Mouse (Mus musculus): ENCODE measurements around the gene Syt5. TPM values are rescaled to one million over a fixed set of nuclear protein-coding genes. Genes with fewer than 3 reads are reported as not detected.
"Not testable (repeated sequence)": the region's sequence is repeated elsewhere in the genome, so short reads cannot be mapped to it uniquely, and the experiment has no call there.

The Syt5 gene
- polyA plus RNA-seq (2015; fragmentation: Nextera tagmentation; extraction: Ambion mirVana) = 1.3 and 2.0 TPM in 2 replicates

GRCm38 (mm10) chr7:4547221-4547641 is at the start of gene Syt5:
Syt5 (minus strand) TSS chr7:4547541.
- 10% methylated on average over 33 of the region's 33 CpGs for WGBS
- no peak within 1 kb of the TSS for H3K9ac ChIP-seq
- H3K27ac ChIP-seq = no peak within 1 kb of the TSS
- peaks cover 26% of the 10 kb centered on the region for H3K27me3 ChIP-seq
- no peaks in the 10 kb centered on the region for H3K36me3 ChIP-seq
- ATAC-seq (replicated peaks; ENCODE audit: insufficient number of reproducible peaks, insufficient read depth, low FRiP score, low read depth) = no peak
- peaks cover 12% of the 10 kb centered on the region for H3K4me1 ChIP-seq (replicated peaks)
- H3K9me3 ChIP-seq (replicated peaks) = no peaks in the 10 kb centered on the region
- peak within 1 kb of the TSS; percentile 30 for H3K4me3 ChIP-seq
- peak within 1 kb of the TSS; percentile 64 for H3K4me2 ChIP-seq

DNA sequence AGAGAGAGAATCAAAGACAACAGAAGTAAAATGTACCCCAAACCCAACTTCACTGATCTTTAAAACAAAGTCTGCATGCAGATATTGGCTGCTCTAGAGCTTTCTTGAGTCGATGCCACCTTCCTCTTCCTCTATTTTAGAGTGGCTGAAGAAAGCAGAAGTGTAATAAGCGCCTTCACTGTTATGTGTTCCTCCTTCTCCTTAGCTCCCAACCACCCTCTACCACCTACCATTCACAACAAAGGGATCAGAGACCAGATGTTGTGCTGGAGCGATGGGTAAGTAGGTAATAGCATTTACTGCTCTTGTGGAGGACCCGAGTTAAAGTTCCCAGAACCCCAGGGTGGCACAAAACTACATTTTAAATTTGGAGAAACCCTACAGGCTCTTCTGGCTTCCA is 49.7 kb upstream of the Syt5 start:
- H3K4me1 ChIP-seq (replicated peaks); H3K36me3 ChIP-seq; H3K4me2 ChIP-seq; H3K4me3 ChIP-seq; H3K27ac ChIP-seq; H3K9ac ChIP-seq; ATAC-seq (replicated peaks; ENCODE audit: insufficient number of reproducible peaks, insufficient read depth, low FRiP score, low read depth); H3K9me3 ChIP-seq (replicated peaks); H3K27me3 ChIP-seq: not testable (repeated sequence)
- 72% methylated on average over 4 of the region's 4 CpGs for WGBS

DNA sequence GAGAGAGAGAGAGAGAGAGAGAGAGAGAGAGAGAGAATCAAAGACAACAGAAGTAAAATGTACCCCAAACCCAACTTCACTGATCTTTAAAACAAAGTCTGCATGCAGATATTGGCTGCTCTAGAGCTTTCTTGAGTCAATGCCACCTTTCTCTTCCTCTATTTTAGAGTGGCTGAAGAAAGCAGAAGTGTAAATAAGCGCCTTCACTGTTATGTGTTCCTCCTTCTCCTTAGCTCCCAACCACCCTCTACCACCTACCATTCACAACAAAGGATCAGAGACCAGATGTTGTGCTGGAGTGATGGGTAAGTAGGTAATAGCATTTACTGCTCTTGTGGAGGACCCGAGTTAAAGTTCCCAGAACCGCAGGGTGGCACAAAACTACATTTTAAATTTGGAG is 34.1 kb upstream of the Syt5 start:
- H3K4me3 ChIP-seq; H3K4me1 ChIP-seq (replicated peaks); H3K27ac ChIP-seq; H3K36me3 ChIP-seq; H3K9me3 ChIP-seq (replicated peaks); H3K4me2 ChIP-seq; H3K27me3 ChIP-seq; H3K9ac ChIP-seq; ATAC-seq (replicated peaks; ENCODE audit: insufficient number of reproducible peaks, insufficient read depth, low FRiP score, low read depth): not testable (repeated sequence)
- WGBS = 72% methylated on average over 3 of the region's 3 CpGs

DNA sequence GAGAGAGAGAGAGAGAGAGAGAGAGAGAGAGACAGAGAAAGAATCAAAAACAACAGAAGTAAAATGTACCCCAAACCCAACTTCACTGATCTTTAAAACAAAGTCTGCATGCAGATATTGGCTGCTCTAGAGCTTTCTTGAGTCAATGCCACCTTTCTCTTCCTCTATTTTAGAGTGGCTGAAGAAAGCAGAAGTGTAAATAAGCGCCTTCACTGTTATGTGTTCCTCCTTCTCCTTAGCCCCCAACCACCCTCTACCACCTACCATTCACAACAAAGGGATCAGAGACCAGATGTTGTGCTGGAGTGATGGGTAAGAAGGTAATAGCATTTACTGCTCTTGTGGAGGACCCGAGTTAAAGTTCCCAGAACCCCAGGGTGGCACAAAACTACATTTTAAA is 25.0 kb upstream of the Syt5 start:
- WGBS = 55% methylated on average over 2 of the region's 2 CpGs
- H3K9ac ChIP-seq; H3K4me2 ChIP-seq; ATAC-seq (replicated peaks; ENCODE audit: insufficient number of reproducible peaks, insufficient read depth, low FRiP score, low read depth); H3K27ac ChIP-seq; H3K4me3 ChIP-seq; H3K27me3 ChIP-seq; H3K36me3 ChIP-seq; H3K9me3 ChIP-seq (replicated peaks); H3K4me1 ChIP-seq (replicated peaks): not testable (repeated sequence)

DNA sequence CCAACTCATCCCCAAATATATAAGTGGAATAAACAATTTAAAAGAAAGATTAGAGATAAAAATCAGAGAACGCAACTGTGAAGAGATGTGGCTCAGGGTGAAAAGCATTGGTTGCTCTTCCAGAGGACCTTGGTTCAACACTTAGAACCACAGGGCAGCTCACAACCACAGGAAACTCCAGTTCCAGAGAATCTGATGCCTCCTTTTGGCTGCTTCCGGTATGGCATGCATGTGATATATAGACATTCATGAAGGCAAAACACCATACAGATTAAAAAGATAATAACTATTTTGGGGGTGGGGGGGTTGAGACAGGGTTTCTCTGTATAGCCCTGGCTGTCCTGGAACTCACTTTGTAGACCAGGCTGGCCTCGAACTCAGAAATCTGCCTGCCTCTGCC is 15.3 kb upstream of the Syt5 start:
- H3K4me3 ChIP-seq = no peak overlapping the region
- no peak for ATAC-seq (replicated peaks; ENCODE audit: insufficient number of reproducible peaks, insufficient read depth, low FRiP score, low read depth)
- no peaks in the 10 kb centered on the region for H3K27me3 ChIP-seq
- H3K9ac ChIP-seq = no peak overlapping the region
- 84% methylated on average over 3 of the region's 3 CpGs for WGBS
- no peak overlapping the region for H3K27ac ChIP-seq
- no peak overlapping the region for H3K4me2 ChIP-seq
- no peaks in the 10 kb centered on the region for H3K4me1 ChIP-seq (replicated peaks)
- no peaks in the 10 kb centered on the region for H3K9me3 ChIP-seq (replicated peaks)
- no peaks in the 10 kb centered on the region for H3K36me3 ChIP-seq

GRCm38 (mm10) chr7:4557167-4557560 is 9.8 kb upstream of the Syt5 start:
- H3K27ac ChIP-seq = no peak overlapping the region
- H3K27me3 ChIP-seq = peaks cover 12% of the 10 kb centered on the region
- H3K36me3 ChIP-seq = no peaks in the 10 kb centered on the region
- no peak overlapping the region for H3K4me2 ChIP-seq
- 64% methylated on average over 6 of the region's 6 CpGs for WGBS
- no peaks in the 10 kb centered on the region for H3K9me3 ChIP-seq (replicated peaks)
- H3K4me3 ChIP-seq = no peak overlapping the region
- H3K9ac ChIP-seq = no peak overlapping the region
- no peak for ATAC-seq (replicated peaks; ENCODE audit: insufficient number of reproducible peaks, insufficient read depth, low FRiP score, low read depth)
- H3K4me1 ChIP-seq (replicated peaks) = no peaks in the 10 kb centered on the region

DNA sequence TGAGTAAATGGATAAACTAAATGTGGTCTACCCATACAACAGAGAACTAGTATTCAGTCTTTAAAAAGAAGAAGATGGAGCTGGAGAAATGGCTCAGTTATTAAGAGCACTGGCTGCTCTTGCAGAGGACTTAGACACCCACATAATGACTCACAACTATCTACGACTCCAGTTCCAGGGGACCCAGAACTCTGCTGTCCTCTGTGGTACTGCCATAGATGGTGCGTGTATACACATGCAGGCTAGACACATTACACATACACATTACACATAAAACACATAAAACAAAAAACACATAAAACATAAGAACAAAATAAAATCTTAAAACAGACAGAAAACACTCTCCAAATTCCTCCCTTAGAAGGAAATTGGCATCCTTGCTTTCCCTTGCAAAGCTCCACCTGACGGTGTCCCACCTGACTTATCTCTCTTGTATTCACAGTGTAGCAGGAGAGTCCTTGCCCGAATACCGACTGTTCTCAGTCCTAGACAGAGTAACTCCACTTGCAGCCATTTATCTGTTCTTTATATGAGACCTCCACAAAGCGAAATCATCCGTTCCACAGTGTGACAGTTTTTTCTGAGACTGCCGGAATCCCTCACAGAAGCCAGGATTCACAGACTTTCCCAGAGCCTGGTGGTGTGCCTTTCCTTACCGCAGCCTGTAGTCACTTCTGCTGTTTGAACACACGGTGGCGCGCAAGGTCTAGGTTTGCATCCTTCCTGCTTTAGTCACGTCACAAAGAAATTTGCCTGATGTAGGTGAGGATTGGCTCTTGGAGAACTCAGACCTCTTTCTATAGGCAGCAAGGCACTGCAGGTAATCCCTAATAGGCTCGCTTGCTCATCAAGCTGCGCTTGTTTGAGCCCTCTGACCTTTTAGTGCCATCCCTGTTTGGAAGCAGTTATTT is 9.2 kb upstream of the Syt5 start:
- peak; percentile 60 for ATAC-seq (replicated peaks; ENCODE audit: insufficient number of reproducible peaks, insufficient read depth, low FRiP score, low read depth)
- no peak overlapping the region for H3K4me3 ChIP-seq
- no peak overlapping the region for H3K27ac ChIP-seq
- H3K4me1 ChIP-seq (replicated peaks) = no peaks in the 10 kb centered on the region
- no peak overlapping the region for H3K9ac ChIP-seq
- no peak overlapping the region for H3K4me2 ChIP-seq
- no peaks in the 10 kb centered on the region for H3K36me3 ChIP-seq
- no peaks in the 10 kb centered on the region for H3K9me3 ChIP-seq (replicated peaks)
- 20% methylated on average over 15 of the region's 15 CpGs for WGBS
- H3K27me3 ChIP-seq = peaks cover 12% of the 10 kb centered on the region

- Histone ChIP-seq H3K27me3 (peaks cover 26% of the 10 kb centered on the region), H3K27ac (no peak overlapping the region), H3K4me3 (peak overlapping the region; percentile 30), H3K36me3 (no peaks in the 10 kb centered on the region), H3K9me3 (replicated peaks) (no peaks in the 10 kb centered on the region), H3K9ac (no peak overlapping the region), H3K4me1 (replicated peaks) (peaks cover 12% of the 10 kb centered on the region), H3K4me2 (peak overlapping the region; percentile 64)
- 3% methylated on average over 26 of the region's 26 CpGs for WGBS
- ATAC-seq (replicated peaks; ENCODE audit: insufficient number of reproducible peaks, insufficient read depth, low FRiP score, low read depth) = peak; percentile 71
Measured at GRCm38 (mm10) chr7:4546591-4547131, 680 bp downstream of the Syt5 start.

DNA sequence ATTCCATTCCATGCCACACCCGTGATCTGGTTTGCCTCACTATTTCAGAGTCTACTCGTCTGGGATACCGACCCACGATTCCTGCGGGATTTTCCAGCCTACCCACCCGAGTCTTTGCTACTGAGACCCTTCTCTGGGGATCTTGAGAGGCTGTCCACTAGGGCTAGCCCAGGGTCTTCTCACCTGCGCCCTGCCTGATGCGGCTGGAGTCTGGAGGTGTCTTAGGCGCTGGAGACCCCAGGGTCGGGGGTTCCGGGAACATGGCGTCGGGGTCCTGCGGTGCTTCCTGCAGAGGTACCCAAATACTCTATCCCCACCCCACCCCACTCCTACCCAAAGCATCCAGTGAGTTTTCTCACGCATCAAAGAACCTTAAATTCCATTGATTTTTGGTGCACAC is 1.3 kb downstream of the Syt5 start:
- WGBS = 69% methylated on average over 15 of the region's 15 CpGs
- no peaks in the 10 kb centered on the region for H3K9me3 ChIP-seq (replicated peaks)
- H3K4me1 ChIP-seq (replicated peaks) = peaks cover 12% of the 10 kb centered on the region
- ATAC-seq (replicated peaks; ENCODE audit: insufficient number of reproducible peaks, insufficient read depth, low FRiP score, low read depth) = no peak
- H3K9ac ChIP-seq = no peak overlapping the region
- peak overlapping the region; percentile 30 for H3K4me3 ChIP-seq
- no peaks in the 10 kb centered on the region for H3K36me3 ChIP-seq
- peaks cover 26% of the 10 kb centered on the region for H3K27me3 ChIP-seq
- peak overlapping the region; percentile 64 for H3K4me2 ChIP-seq
- H3K27ac ChIP-seq = no peak overlapping the region

DNA sequence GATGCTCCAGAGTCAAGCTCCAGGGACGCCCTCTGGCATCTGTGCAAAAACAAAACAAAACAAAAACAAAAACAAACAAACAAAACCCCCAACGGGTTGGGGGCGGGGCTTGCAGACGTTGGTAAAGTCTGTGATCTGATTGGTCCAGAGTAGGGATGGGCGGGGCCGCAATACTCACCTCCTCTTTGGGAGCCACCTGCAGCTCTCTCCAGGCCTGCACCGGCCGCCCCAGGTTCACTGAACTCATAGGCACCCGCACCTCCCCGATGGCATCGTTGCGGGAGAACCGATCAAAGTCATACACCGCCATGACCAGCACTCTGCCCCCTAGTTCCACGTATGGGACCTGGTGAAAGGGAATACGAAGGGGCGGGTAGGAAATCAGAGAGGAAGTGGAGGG is 5.3 kb downstream of the Syt5 start:
- H3K9ac ChIP-seq = no peak overlapping the region
- H3K36me3 ChIP-seq = no peaks in the 10 kb centered on the region
- H3K4me1 ChIP-seq (replicated peaks) = peaks cover 7% of the 10 kb centered on the region
- peaks cover 20% of the 10 kb centered on the region for H3K27me3 ChIP-seq
- no peak overlapping the region for H3K4me2 ChIP-seq
- ATAC-seq (replicated peaks; ENCODE audit: insufficient number of reproducible peaks, insufficient read depth, low FRiP score, low read depth) = no peak
- H3K27ac ChIP-seq = no peak overlapping the region
- no peaks in the 10 kb centered on the region for H3K9me3 ChIP-seq (replicated peaks)
- H3K4me3 ChIP-seq = no peak overlapping the region
- WGBS = 31% methylated on average over 17 of the region's 17 CpGs

DNA sequence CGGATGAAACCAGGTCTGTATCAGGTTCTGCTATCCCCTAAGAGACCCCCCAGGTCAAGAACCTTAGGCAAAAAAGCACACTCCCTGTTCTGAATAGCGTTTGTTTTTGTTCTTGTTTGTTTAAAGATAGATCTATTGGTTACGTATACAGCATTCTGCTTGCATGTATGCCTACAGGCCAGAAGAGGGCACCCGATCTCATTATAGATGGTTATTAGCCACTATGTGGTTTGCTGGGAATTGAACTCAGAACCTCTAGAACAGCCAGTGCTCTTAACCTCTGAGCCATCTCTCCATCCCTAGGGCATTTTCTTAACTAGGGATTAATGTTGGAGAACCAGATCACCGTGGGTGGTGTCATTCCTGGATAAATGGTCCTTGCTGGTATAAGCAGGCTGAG is 6.0 kb downstream of the Syt5 start:
- H3K36me3 ChIP-seq = no peaks in the 10 kb centered on the region
- no peaks in the 10 kb centered on the region for H3K9me3 ChIP-seq (replicated peaks)
- WGBS = 62% methylated on average over 5 of the region's 5 CpGs
- peaks cover under 1% of the 10 kb centered on the region for H3K4me1 ChIP-seq (replicated peaks)
- peaks cover 13% of the 10 kb centered on the region; the same call in 1 of the 2 replicates for H3K27me3 ChIP-seq
- no peak overlapping the region for H3K9ac ChIP-seq
- H3K27ac ChIP-seq = no peak overlapping the region
- ATAC-seq (replicated peaks; ENCODE audit: insufficient number of reproducible peaks, insufficient read depth, low FRiP score, low read depth) = no peak
- no peak overlapping the region for H3K4me3 ChIP-seq
- no peak overlapping the region for H3K4me2 ChIP-seq

- Histone ChIP-seq H3K27ac (no peak overlapping the region), H3K27me3 (peaks cover 15% of the 10 kb centered on the region; the same call in 1 of the 2 replicates), H3K4me2 (no peak overlapping the region), H3K9me3 (replicated peaks) (no peaks in the 10 kb centered on the region), H3K4me3 (no peak overlapping the region), H3K9ac (no peak overlapping the region), H3K4me1 (replicated peaks) (no peaks in the 10 kb centered on the region), H3K36me3 (no peaks in the 10 kb centered on the region)
- no peak for ATAC-seq (replicated peaks; ENCODE audit: insufficient number of reproducible peaks, insufficient read depth, low FRiP score, low read depth)
- WGBS = 66% methylated on average over 2 of the region's 2 CpGs
Measured at GRCm38 (mm10) chr7:4539019-4539418, 8.3 kb downstream of the Syt5 start.
